In the genomic region with DNA sequence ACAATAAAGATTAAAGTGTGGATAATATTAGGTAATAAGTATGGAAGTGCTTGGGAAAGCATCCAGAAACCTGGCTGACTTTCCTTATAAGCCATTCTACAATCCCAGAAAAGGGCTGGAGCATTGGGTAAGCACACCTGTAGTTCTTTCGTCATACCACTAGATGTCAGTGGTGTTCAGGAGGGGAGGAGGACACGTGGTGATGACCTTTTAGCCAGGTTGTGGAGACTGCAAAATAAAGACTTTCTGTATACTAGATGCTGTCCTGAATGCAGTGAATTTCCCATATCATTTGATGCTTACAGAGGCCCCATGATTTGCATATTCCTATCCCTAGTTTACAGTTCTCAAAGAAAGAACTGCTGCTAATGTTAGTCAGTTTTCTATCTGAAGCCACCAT, we compare ENCODE assay signal across 8 mouse cellular contexts.
DNase-seq lines count a peak whose midpoint lies in the region; TF ChIP-seq lines count a peak whose summit lies in the region.

No protein-coding gene starts in this region.

- no peak overlapping the region for H3K27ac ChIP-seq in spleen, adult 2 months (ENCODE audit: insufficient read depth, low read length)

- H3K4me3 ChIP-seq in spleen, adult 2 months (ENCODE audit: extremely low read depth, insufficient read depth, insufficient read length), result no peak overlapping the region

- no peaks in the 10 kb centered on the region for H3K36me3 ChIP-seq in spleen, adult 2 months (ENCODE audit: control insufficient read depth, insufficient read depth, low read length)

- no peaks in the 10 kb centered on the region for H3K4me1 ChIP-seq in spleen, adult 2 months (ENCODE audit: control insufficient read depth, insufficient read depth, insufficient read length)

- TF ChIP-seq CTCF in spleen, adult 2 months (IDR thresholded peaks at IDR 0.05; ENCODE audit: extremely low read depth, insufficient read depth, insufficient read length, insufficient replicate concordance), result peak; percentile 53; the same call in 1 of the 2 replicates

- TF ChIP-seq POLR2A in spleen, adult 2 months (IDR thresholded peaks at IDR 0.05; ENCODE audit: low read depth, low read length), result no peak

- peak; percentile 45 for DNase-seq in adrenal gland, adult 2 months
- no peak for DNase-seq in adrenal gland, postnatal 25 days
- peak; percentile 3 to 9 for DNase-seq in spleen, adult 2 months (ENCODE audit: low read depth in 1 of 2, low spot score in 2 of 2)
- no peak for DNase-seq in spleen, postnatal 4 days (ENCODE audit: low spot score in 2 of 2)
- DNase-seq in embryo, embryonic 9.5 days (ENCODE audit: extremely low spot score), result peak; percentile 61
- peak; percentile 27 for DNase-seq in kidney, postnatal 10 days
- peak; percentile 72 for DNase-seq in retina, embryonic 14.5 days (ENCODE audit: low spot score)
- no peak for DNase-seq in left cerebral cortex, adult 9 months (ENCODE audit: low spot score in 2 of 2)

- 0% methylated on average over 2 of the region's 2 CpGs for WGBS in spleen, adult 2 months

- no peaks in the 10 kb centered on the region for H3K27me3 ChIP-seq in spleen, adult 2 months (ENCODE audit: control insufficient read depth, insufficient read depth, low read length)

Comparison
In these comparisons a context has a peak if more than half of its experiments do, and no peak if none do; other contexts are left out.
1. DNase-seq: peak in adrenal gland, adult 2 months (single experiment), spleen, adult 2 months (2 of 2), embryo, embryonic 9.5 days (single experiment), kidney, postnatal 10 days (single experiment) and retina, embryonic 14.5 days (single experiment); none in adrenal gland, postnatal 25 days (single experiment), spleen, postnatal 4 days (0 of 2) and left cerebral cortex, adult 9 months (0 of 2).